Mouse (Mus musculus) layer of hippocampus, adult 2 months (tissue): ENCODE results near the gene Yipf2. TPM values are rescaled to one million over a fixed set of nuclear protein-coding genes. Genes with fewer than 3 reads are reported as not detected.
A peak's percentile ranks its signal among the peaks of the same experiment; 100 is the strongest.
"Not testable (repeated sequence)": the region's sequence is repeated elsewhere in the genome, so short reads cannot be mapped to it uniquely, and the experiment has no call there.

Source experiments
- DNase-seq, 2 experiments: peaks; one replicate each; pipeline ENCODE4 v3.0.0; 2022; ENCODE audit warnings: low spot score in 2 of 2
- H3K27ac ChIP-seq: fragments of 200-600 bp; 2 replicates; pipeline ENCODE4 v1.8.1; 2022
- H3K4me3 ChIP-seq: fragments of 200-600 bp; 2 replicates; pipeline ENCODE4 v1.8.1; 2022; ENCODE audit warnings: mild to moderate bottlenecking
- CTCF ChIP-seq: fragments of 200-600 bp; conservative IDR thresholded peaks from 2 replicates; pipeline ENCODE4 v1.8.1; 2022; ENCODE audit warnings: antibody characterized with exemption, mild to moderate bottlenecking, moderate library complexity
- microRNA-seq, 2 experiments: library from miRNA; unstranded; fragments of <30 nt; microRNA quantifications; one replicate each; pipeline ENCODE4 v1.2.0; 2021
- total RNA-seq, 2 experiments: library from RNA; stranded (reverse); gene quantifications; 2 replicates each; pipeline ENCODE4 v1.2.3; 2021

Gene Yipf2
- total RNA-seq, 2 experiments from 2014 or later, result 18.6 to 19.8 TPM

- DNase-seq, result peak; percentile 99
Observed at GRCm38 (mm10) chr9:21545916-21546788, 46.5 kb downstream of the Yipf2 start.

DNA sequence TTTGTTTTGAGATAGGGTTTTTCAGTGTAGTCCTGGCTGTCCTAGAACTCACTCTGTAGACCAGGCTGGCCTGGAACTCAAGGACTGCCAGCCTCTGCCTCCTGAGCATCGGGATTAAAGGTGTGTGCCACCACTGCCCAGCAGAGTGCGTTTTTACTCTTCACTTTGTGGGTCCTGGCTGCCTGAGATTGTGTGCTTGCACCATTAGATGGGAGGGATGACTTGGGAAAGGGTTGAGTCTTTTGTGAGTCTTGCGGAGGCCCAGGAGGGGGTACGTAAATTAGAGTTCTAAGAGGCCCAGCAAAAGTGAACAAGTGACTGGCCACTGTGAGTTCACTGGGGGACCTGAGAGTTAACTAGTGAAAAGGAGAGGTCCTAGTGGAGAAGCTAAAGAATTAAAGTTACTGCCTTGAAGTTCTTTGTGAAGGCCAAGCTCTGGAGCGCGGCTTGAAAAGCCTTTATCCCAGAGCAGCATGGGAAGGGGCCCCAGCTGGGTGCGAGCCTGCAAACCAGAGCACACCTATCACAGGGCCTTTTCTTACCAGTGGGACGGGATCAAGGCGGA, 47.2 kb downstream of the Yipf2 start:
- H3K27ac ChIP-seq, result peak overlapping the region; percentile 81
- TF ChIP-seq CTCF, result no peak
- DNase-seq, result no peak
- peak overlapping the region; percentile 56 for H3K4me3 ChIP-seq

More at GRCm38 (mm10) chr9:21545916-21546788, 46.5 kb downstream of the Yipf2 start:
- no peak; the same call in none of the 2 replicates for TF ChIP-seq CTCF
- Histone ChIP-seq H3K4me3 (peak overlapping the region; percentile 56), H3K27ac (peak overlapping the region; percentile 81)

GRCm38 (mm10) chr9:21542001-21542400, 50.6 kb downstream of the Yipf2 start:
- H3K4me3 ChIP-seq, H3K27ac ChIP-seq, DNase-seq: not testable (repeated sequence)

GRCm38 (mm10) chr9:21539981-21540753, 52.5 kb downstream of the Yipf2 start:
- Histone ChIP-seq H3K4me3 (no peak overlapping the region), H3K27ac (no peak overlapping the region)
- no peak for DNase-seq
- no peak for TF ChIP-seq CTCF

Small RNA genes within 50 kb of the gene (microRNA-seq; reads per million reads assigned to microRNA genes)
- 0 reads per million in 2 experiments for gene Mir1946b

Other genes with a start within 250 kb of the Yipf2 start
- 100 to 1,000 TPM; 106 to 108 TPM for gene Ilf3, start 225.0 kb downstream of the Yipf2 start, total RNA-seq
- 10 to 100 TPM; 31.2 to 46.2 TPM for gene Qtrt1, start 181.0 kb downstream of the Yipf2 start, total RNA-seq
- gene Dnm2, start 167.9 kb downstream of the Yipf2 start, total RNA-seq, result 10 to 100 TPM; 58.0 to 69.6 TPM
- 10 to 100 TPM; 13.5 to 15.5 TPM for gene Tmed1, start 82.6 kb downstream of the Yipf2 start, total RNA-seq
- under 1 TPM; 0.27 to 0.44 TPM for gene AB124611, start 66.7 kb downstream of the Yipf2 start, total RNA-seq
- 10 to 100 TPM; 75.9 to 85.6 TPM for gene Carm1, start 45.9 kb downstream of the Yipf2 start, total RNA-seq
- 10 to 100 TPM; 58.3 to 62.0 TPM for gene Timm29, start 106 bp downstream of the Yipf2 start, total RNA-seq
- 100 to 1,000 TPM; 114 to 115 TPM for gene Smarca4, start 23.3 kb upstream of the Yipf2 start, total RNA-seq
- gene Ldlr, start 130.7 kb upstream of the Yipf2 start, total RNA-seq, result 10 to 100 TPM; 12.0 to 16.2 TPM
- gene Spc24, start 167.5 kb upstream of the Yipf2 start, total RNA-seq, result 1 to 10 TPM; 2.2 to 2.9 TPM
- gene Kank2, start 205.9 kb upstream of the Yipf2 start, total RNA-seq, result 1 to 10 TPM; 7.0 to 8.4 TPM
- not detected for gene Angptl8, start 242.7 kb upstream of the Yipf2 start, total RNA-seq